ENCODE assay signal across 8 mouse cellular contexts in genomic region chr14:122105391-122106285, GRCm38 (mm10). TPM values are rescaled to one million over a fixed set of nuclear protein-coding genes. Genes with fewer than 3 reads are reported as not detected.
A peak's percentile ranks its signal among the peaks of the same experiment; 100 is the strongest.
DNase-seq lines count a peak whose midpoint lies in the region; ATAC-seq and TF ChIP-seq lines count a peak whose summit lies in the region.

No protein-coding gene starts in this region.

- peak overlapping the region; percentile 99 for H3K4me3 ChIP-seq in limb, embryonic 14.5 days (replicated peaks; ENCODE audit: low read length)
- H3K4me3 ChIP-seq in stomach, embryonic 14.5 days (ENCODE audit: low read depth, low read length): peak overlapping the region; percentile 69

- peak overlapping the region; percentile 97 for H3K9ac ChIP-seq in limb, embryonic 14.5 days (ENCODE audit: low read depth, low read length, severe bottlenecking)
- H3K9ac ChIP-seq in stomach, embryonic 14.5 days (replicated peaks; ENCODE audit: low read depth, low read length): peak overlapping the region; percentile 47

- no peaks in the 10 kb centered on the region for H3K27me3 ChIP-seq in limb, embryonic 14.5 days (ENCODE audit: control insufficient read depth, insufficient read depth, low read length)
- no peaks in the 10 kb centered on the region for H3K27me3 ChIP-seq in stomach, embryonic 14.5 days (ENCODE audit: control insufficient read depth, insufficient read depth, low read length)

- H3K36me3 ChIP-seq in limb, embryonic 14.5 days (ENCODE audit: control insufficient read depth, insufficient read depth, low read length): no peaks in the 10 kb centered on the region
- H3K36me3 ChIP-seq in stomach, embryonic 14.5 days (ENCODE audit: control insufficient read depth, insufficient read depth, low read length): no peaks in the 10 kb centered on the region

- no peaks in the 10 kb centered on the region for H3K9me3 ChIP-seq in limb, embryonic 14.5 days (ENCODE audit: control insufficient read depth, low read length)
- no peaks in the 10 kb centered on the region for H3K9me3 ChIP-seq in stomach, embryonic 14.5 days (ENCODE audit: control insufficient read depth, low read depth, low read length)

- ATAC-seq in limb, embryonic 14.5 days (ENCODE audit: low FRiP score, low read depth): no peak
- 0 out of 2 replicates have a peak, but pooled peaks have one; percentile 1 for ATAC-seq in stomach, embryonic 14.5 days (ENCODE audit: insufficient number of reproducible peaks, insufficient read depth, low FRiP score, low read depth)
- ATAC-seq in cerebellum, adult (ENCODE audit: insufficient number of reproducible peaks, low FRiP score, low TSS enrichment): no peak

- DNase-seq in cerebellum, adult 9-11 months: peak; percentile 31
- no peak for DNase-seq in cerebellum, adult 11 months
- DNase-seq in thymus, postnatal 0 days (ENCODE audit: low spot score): peak; percentile 13
- DNase-seq in thymus, postnatal 4 days: no peak
- DNase-seq in limb, embryonic 14.5 days (ENCODE audit: low spot score): no peak
- DNase-seq in yolk sac, embryonic 10.5 days (ENCODE audit: low spot score): no peak

- H3K4me2 ChIP-seq in limb, embryonic 14.5 days (replicated peaks; ENCODE audit: low read depth, low read length, severe bottlenecking): peak overlapping the region; percentile 66
- H3K4me2 ChIP-seq in stomach, embryonic 14.5 days (replicated peaks; ENCODE audit: low read depth, low read length): peak overlapping the region; percentile 83

- 67% methylated on average over 16 of the region's 16 CpGs for WGBS in limb, embryonic 14.5 days
- whole genome bisulfite sequencing in stomach, embryonic 14.5 days: 60% methylated on average over 16 of the region's 16 CpGs

- H3K4me1 ChIP-seq in limb, embryonic 14.5 days (ENCODE audit: control insufficient read depth, insufficient read depth, low read length): peaks cover 27% of the 10 kb centered on the region
- H3K4me1 ChIP-seq in stomach, embryonic 14.5 days (ENCODE audit: control insufficient read depth, insufficient read depth, low read length): peaks cover 24% of the 10 kb centered on the region

- H3K27ac ChIP-seq in limb, embryonic 14.5 days (replicated peaks; ENCODE audit: low read depth, low read length): peak overlapping the region; percentile 93
- peak overlapping the region; percentile 94 for H3K27ac ChIP-seq in stomach, embryonic 14.5 days (ENCODE audit: low read length)

- TF ChIP-seq POLR2A in limb, embryonic 14.5 days (IDR thresholded peaks at IDR 0.05; ENCODE audit: borderline replicate concordance, extremely low read depth, insufficient read depth, insufficient read length): no peak

RNA-seq across cellular contexts. Expression of gene Tm9sf2, which starts 1.2 kb away (rescaled TPM):
- polyA plus RNA-seq in thymus, postnatal 0 days (2015; fragmentation: Nextera tagmentation; extraction: Ambion mirVana): 121 and 127 TPM in 2 replicates
- polyA plus RNA-seq in limb, embryonic 14.5 days (2012; rRNA removed): 92.5 and 128 TPM in 2 replicates
- polyA plus RNA-seq in limb, embryonic 14.5 days (2014; fragmentation: Nextera tagmentation; extraction: Ambion mirVana): 153 and 154 TPM in 2 replicates
- polyA plus RNA-seq in stomach, embryonic 14.5 days (2014; fragmentation: Nextera tagmentation; extraction: Ambion mirVana): 166 and 188 TPM in 2 replicates

Comparison
In these comparisons a context has a peak if more than half of its experiments do, and no peak if none do; other contexts are left out.
1. DNase-seq: peak in cerebellum, adult 9-11 months (single experiment) and thymus, postnatal 0 days (single experiment); none in cerebellum, adult 11 months (single experiment), thymus, postnatal 4 days (single experiment), limb, embryonic 14.5 days (single experiment) and yolk sac, embryonic 10.5 days (single experiment).